Mouse (Mus musculus): ENCODE results near the gene Fam240b. TPM values are rescaled to one million over a fixed set of nuclear protein-coding genes. Genes with fewer than 3 reads are reported as not detected.
A peak's percentile ranks its signal among the peaks of the same experiment; 100 is the strongest.
"Not testable (repeated sequence)": the region's sequence is repeated elsewhere in the genome, so short reads cannot be mapped to it uniquely, and the experiment has no call there.

Gene Fam240b
- polyA plus RNA-seq, 1 experiment from 2014 or later: not detected

GRCm38 (mm10) chr13:64479960-64480359, 17.6 kb downstream of the Fam240b start:
- 66% methylated on average over 3 of the region's 3 CpGs for WGBS
- Histone ChIP-seq H3K9me3 (ENCODE audit: control insufficient read depth, low read length) (no peaks in the 10 kb centered on the region), H3K4me2 (replicated peaks; ENCODE audit: low read depth, low read length) (no peak overlapping the region), H3K27me3 (ENCODE audit: control insufficient read depth, insufficient read depth, low read length) (no peaks in the 10 kb centered on the region), H3K27ac (ENCODE audit: low read depth, low read length) (no peak overlapping the region), H3K4me1 (ENCODE audit: control insufficient read depth, insufficient read depth, low read length) (no peaks in the 10 kb centered on the region), H3K4me3 (ENCODE audit: low read length) (no peak overlapping the region), H3K9ac (ENCODE audit: low read depth, low read length) (no peak overlapping the region), H3K36me3 (ENCODE audit: control insufficient read depth, insufficient read depth, low read length) (no peaks in the 10 kb centered on the region)
- no peak for ATAC-seq (ENCODE audit: low FRiP score, low TSS enrichment)

GRCm38 (mm10) chr13:64477968-64478367, 19.6 kb downstream of the Fam240b start:
- Histone ChIP-seq H3K9me3 (ENCODE audit: control insufficient read depth, low read length) (no peaks in the 10 kb centered on the region), H3K27ac (ENCODE audit: low read depth, low read length) (no peak overlapping the region), H3K27me3 (ENCODE audit: control insufficient read depth, insufficient read depth, low read length) (no peaks in the 10 kb centered on the region), H3K4me3 (ENCODE audit: low read length) (no peak overlapping the region), H3K4me1 (ENCODE audit: control insufficient read depth, insufficient read depth, low read length) (no peaks in the 10 kb centered on the region), H3K36me3 (ENCODE audit: control insufficient read depth, insufficient read depth, low read length) (no peaks in the 10 kb centered on the region), H3K9ac (ENCODE audit: low read depth, low read length) (no peak overlapping the region), H3K4me2 (replicated peaks; ENCODE audit: low read depth, low read length) (no peak overlapping the region)
- 65% methylated on average over 4 of the region's 4 CpGs for WGBS
- ATAC-seq (ENCODE audit: low FRiP score, low TSS enrichment): peak; percentile 57; the same call in 1 of the 2 replicates

- 71% methylated on average over 6 of the region's 6 CpGs for WGBS
- H3K4me2 ChIP-seq (replicated peaks; ENCODE audit: low read depth, low read length): no peak overlapping the region
- no peak overlapping the region for H3K27ac ChIP-seq (ENCODE audit: low read depth, low read length)
- no peaks in the 10 kb centered on the region for H3K9me3 ChIP-seq (ENCODE audit: control insufficient read depth, low read length)
- H3K9ac ChIP-seq (ENCODE audit: low read depth, low read length): no peak overlapping the region
- no peak for ATAC-seq (ENCODE audit: low FRiP score, low TSS enrichment)
- H3K36me3 ChIP-seq (ENCODE audit: control insufficient read depth, insufficient read depth, low read length): no peaks in the 10 kb centered on the region
- no peaks in the 10 kb centered on the region for H3K27me3 ChIP-seq (ENCODE audit: control insufficient read depth, insufficient read depth, low read length)
- no peak overlapping the region for H3K4me3 ChIP-seq (ENCODE audit: low read length)
- H3K4me1 ChIP-seq (ENCODE audit: control insufficient read depth, insufficient read depth, low read length): no peaks in the 10 kb centered on the region
These were observed 29.7 kb downstream of the Fam240b start for GRCm38 (mm10) chr13:64467886-64468285.

GRCm38 (mm10) chr13:64465166-64465565, 32.4 kb downstream of the Fam240b start:
- Histone ChIP-seq H3K9me3 (ENCODE audit: control insufficient read depth, low read length) (no peaks in the 10 kb centered on the region), H3K36me3 (ENCODE audit: control insufficient read depth, insufficient read depth, low read length) (no peaks in the 10 kb centered on the region), H3K4me3 (ENCODE audit: low read length) (no peak overlapping the region), H3K4me1 (ENCODE audit: control insufficient read depth, insufficient read depth, low read length) (no peaks in the 10 kb centered on the region), H3K27ac (ENCODE audit: low read depth, low read length) (no peak overlapping the region), H3K4me2 (replicated peaks; ENCODE audit: low read depth, low read length) (no peak overlapping the region), H3K27me3 (ENCODE audit: control insufficient read depth, insufficient read depth, low read length) (no peaks in the 10 kb centered on the region), H3K9ac (ENCODE audit: low read depth, low read length) (no peak overlapping the region)
- no peak for ATAC-seq (ENCODE audit: low FRiP score, low TSS enrichment)
- 79% methylated on average over 9 of the region's 9 CpGs for WGBS

GRCm38 (mm10) chr13:64462581-64462980, 35.0 kb downstream of the Fam240b start:
- 93% methylated on average over 2 of the region's 2 CpGs for WGBS
- Histone ChIP-seq H3K27me3 (ENCODE audit: control insufficient read depth, insufficient read depth, low read length) (no peaks in the 10 kb centered on the region), H3K27ac (ENCODE audit: low read depth, low read length) (no peak overlapping the region)

GRCm38 (mm10) chr13:64458181-64458580, 39.4 kb downstream of the Fam240b start:
- no peak for ATAC-seq (ENCODE audit: low FRiP score, low TSS enrichment)
- Histone ChIP-seq H3K27me3 (ENCODE audit: control insufficient read depth, insufficient read depth, low read length) (no peaks in the 10 kb centered on the region), H3K36me3 (ENCODE audit: control insufficient read depth, insufficient read depth, low read length) (no peaks in the 10 kb centered on the region), H3K4me3 (ENCODE audit: low read length) (no peak overlapping the region), H3K4me1 (ENCODE audit: control insufficient read depth, insufficient read depth, low read length) (no peaks in the 10 kb centered on the region), H3K4me2 (replicated peaks; ENCODE audit: low read depth, low read length) (no peak overlapping the region), H3K27ac (ENCODE audit: low read depth, low read length) (no peak overlapping the region), H3K9me3 (ENCODE audit: control insufficient read depth, low read length) (no peaks in the 10 kb centered on the region), H3K9ac (ENCODE audit: low read depth, low read length) (no peak overlapping the region)
- 91% methylated on average over 14 of the region's 14 CpGs for WGBS

More at GRCm38 (mm10) chr13:64462581-64462980, 35.0 kb downstream of the Fam240b start:
- no peaks in the 10 kb centered on the region for H3K4me1 ChIP-seq (ENCODE audit: control insufficient read depth, insufficient read depth, low read length)
- H3K4me2 ChIP-seq (replicated peaks; ENCODE audit: low read depth, low read length): no peak overlapping the region
- no peak overlapping the region for H3K4me3 ChIP-seq (ENCODE audit: low read length)
- H3K9me3 ChIP-seq (ENCODE audit: control insufficient read depth, low read length): no peaks in the 10 kb centered on the region
- no peak overlapping the region for H3K9ac ChIP-seq (ENCODE audit: low read depth, low read length)
- no peak for ATAC-seq (ENCODE audit: low FRiP score, low TSS enrichment)
- no peaks in the 10 kb centered on the region for H3K36me3 ChIP-seq (ENCODE audit: control insufficient read depth, insufficient read depth, low read length)

GRCm38 (mm10) chr13:64457225-64457978, 40.2 kb downstream of the Fam240b start:
- not testable (repeated sequence) for H3K4me1 ChIP-seq (ENCODE audit: control insufficient read depth, insufficient read depth, low read length); H3K27me3 ChIP-seq (ENCODE audit: control insufficient read depth, insufficient read depth, low read length); H3K36me3 ChIP-seq (ENCODE audit: control insufficient read depth, insufficient read depth, low read length); H3K9me3 ChIP-seq (ENCODE audit: control insufficient read depth, low read length); ATAC-seq (ENCODE audit: low FRiP score, low TSS enrichment); H3K27ac ChIP-seq (ENCODE audit: low read depth, low read length); H3K9ac ChIP-seq (ENCODE audit: low read depth, low read length); H3K4me2 ChIP-seq (replicated peaks; ENCODE audit: low read depth, low read length); H3K4me3 ChIP-seq (ENCODE audit: low read length)
- WGBS: 93% methylated on average over 19 of the region's 19 CpGs

- Histone ChIP-seq H3K4me2 (replicated peaks; ENCODE audit: low read depth, low read length) (no peak overlapping the region), H3K4me1 (ENCODE audit: control insufficient read depth, insufficient read depth, low read length) (no peaks in the 10 kb centered on the region), H3K27ac (ENCODE audit: low read depth, low read length) (no peak overlapping the region), H3K9me3 (ENCODE audit: control insufficient read depth, low read length) (no peaks in the 10 kb centered on the region), H3K4me3 (ENCODE audit: low read length) (no peak overlapping the region), H3K9ac (ENCODE audit: low read depth, low read length) (no peak overlapping the region), H3K27me3 (ENCODE audit: control insufficient read depth, insufficient read depth, low read length) (no peaks in the 10 kb centered on the region), H3K36me3 (ENCODE audit: control insufficient read depth, insufficient read depth, low read length) (no peaks in the 10 kb centered on the region)
- no peak for ATAC-seq (ENCODE audit: low FRiP score, low TSS enrichment)
- WGBS: 77% methylated on average over 7 of the region's 7 CpGs
These were observed 47.4 kb downstream of the Fam240b start for GRCm38 (mm10) chr13:64450001-64450794.

GRCm38 (mm10) chr13:64448729-64449128, 48.9 kb downstream of the Fam240b start:
- Histone ChIP-seq H3K9me3 (ENCODE audit: control insufficient read depth, low read length) (no peaks in the 10 kb centered on the region), H3K27ac (ENCODE audit: low read depth, low read length) (no peak overlapping the region), H3K9ac (ENCODE audit: low read depth, low read length) (no peak overlapping the region), H3K4me2 (replicated peaks; ENCODE audit: low read depth, low read length) (no peak overlapping the region), H3K4me3 (ENCODE audit: low read length) (no peak overlapping the region), H3K27me3 (ENCODE audit: control insufficient read depth, insufficient read depth, low read length) (no peaks in the 10 kb centered on the region), H3K4me1 (ENCODE audit: control insufficient read depth, insufficient read depth, low read length) (no peaks in the 10 kb centered on the region), H3K36me3 (ENCODE audit: control insufficient read depth, insufficient read depth, low read length) (no peaks in the 10 kb centered on the region)
- WGBS: 86% methylated on average over 5 of the region's 5 CpGs
- no peak for ATAC-seq (ENCODE audit: low FRiP score, low TSS enrichment)

Measured in kidney, embryonic 14.5 days (tissue).